Mouse (Mus musculus) thymus, postnatal 14 days (tissue): ENCODE data around the gene Ift81.
"Not testable (repeated sequence)": the region's sequence is repeated elsewhere in the genome, so short reads cannot be mapped to it uniquely, and the experiment has no call there.

Source experiments
- DNase-seq: peaks from one replicate; pipeline ENCODE4 v3.0.0; 2021

The Ift81 gene

DNA sequence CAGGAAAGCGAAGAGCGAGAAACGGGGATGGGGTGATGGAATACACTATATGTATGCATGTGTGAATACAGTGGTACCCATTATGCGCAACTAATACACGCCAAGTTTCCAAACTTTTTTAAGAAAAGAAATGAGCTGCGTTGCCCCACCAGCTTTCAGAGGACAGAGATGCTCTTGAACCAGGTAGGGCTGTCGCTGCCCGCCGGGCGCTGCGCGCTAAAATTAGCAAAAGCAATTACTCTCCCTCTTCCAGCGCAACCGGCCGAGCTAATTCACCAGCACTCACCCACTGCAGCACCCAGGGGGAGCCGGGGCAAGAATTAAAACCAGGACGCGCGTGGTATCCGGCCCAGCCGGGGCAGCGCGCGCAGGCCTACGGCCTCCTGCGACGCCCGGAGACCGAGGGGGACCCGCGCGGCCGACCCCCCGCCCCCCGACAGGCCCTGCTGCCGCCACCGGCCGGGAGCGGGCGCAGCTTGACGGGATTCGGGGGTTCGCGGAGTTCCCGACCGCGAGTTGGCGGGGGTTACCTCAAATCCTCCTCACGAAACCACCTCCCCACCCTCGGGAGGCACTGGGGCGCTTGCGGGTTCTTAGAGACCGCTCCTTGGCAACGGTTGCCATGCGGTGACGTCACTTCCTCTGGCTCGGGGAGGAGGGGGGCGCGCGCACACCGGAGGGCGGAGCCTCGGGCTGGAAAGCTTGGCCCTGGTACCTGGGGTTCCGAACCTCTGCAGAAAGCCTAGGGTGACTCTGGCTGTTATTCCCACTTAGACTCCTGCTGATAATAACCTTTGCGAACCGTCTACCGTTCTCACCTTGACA lies at the start of gene Ift81:
Ift81 (minus strand) TSS at position 611 of the 825 bp plus-strand sequence.
- DNase-seq = peak; percentile 99

DNA sequence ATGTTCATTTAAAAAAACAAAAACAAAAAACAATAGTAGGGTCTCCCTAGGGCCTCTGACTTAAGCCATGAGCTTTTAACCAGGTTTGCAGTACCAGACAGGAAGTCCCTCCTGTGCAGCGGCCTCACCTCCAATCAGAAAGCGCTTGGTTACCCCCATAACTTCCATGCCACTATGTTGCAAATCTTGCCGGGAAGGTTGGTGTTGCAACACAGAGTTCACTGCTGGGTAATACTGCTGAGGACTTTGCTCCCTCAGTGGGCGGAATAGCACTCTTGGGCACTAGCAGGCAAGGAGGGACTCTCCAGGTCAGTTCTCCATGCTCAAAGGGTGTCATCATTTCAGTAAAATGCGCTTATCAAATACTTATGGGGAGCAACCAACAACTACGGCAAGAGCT lies 48.2 kb upstream of the Ift81 start:
- no peak for DNase-seq

DNA sequence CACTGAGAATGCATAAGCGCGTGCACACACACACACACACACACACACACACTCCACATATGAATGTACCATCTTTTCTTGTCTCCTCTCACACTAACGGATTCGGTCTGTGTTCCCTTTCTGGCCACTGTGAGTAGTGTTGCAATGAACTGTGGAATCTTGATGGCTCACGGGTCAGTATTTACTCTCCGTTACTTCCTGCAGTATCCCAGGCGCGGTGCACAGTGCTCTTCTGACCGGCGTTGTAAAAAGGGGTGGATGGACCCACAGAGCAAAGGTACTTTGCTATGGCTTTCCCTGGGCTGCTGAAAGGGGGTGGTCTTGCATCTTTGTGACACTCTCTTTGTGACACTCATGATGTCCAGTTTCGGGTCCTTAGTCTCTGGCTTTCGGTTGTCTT lies 42.5 kb upstream of the Ift81 start:
- no peak for DNase-seq

DNA sequence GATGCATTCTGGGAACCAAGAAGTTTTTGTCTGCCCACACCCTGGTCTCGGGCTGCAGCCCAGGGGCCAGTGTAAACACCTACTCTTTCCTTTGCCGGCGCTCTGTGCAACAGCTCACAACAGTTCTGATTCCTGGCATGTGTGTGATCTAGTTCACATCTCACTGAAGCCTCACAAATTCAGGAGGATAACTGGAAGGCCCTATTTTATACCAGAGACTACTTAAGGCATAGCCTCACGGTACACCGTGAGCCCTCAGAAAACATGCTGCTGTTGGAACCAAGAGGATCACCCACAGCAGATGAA lies 39.9 kb upstream of the Ift81 start:
- DNase-seq = no peak

DNA sequence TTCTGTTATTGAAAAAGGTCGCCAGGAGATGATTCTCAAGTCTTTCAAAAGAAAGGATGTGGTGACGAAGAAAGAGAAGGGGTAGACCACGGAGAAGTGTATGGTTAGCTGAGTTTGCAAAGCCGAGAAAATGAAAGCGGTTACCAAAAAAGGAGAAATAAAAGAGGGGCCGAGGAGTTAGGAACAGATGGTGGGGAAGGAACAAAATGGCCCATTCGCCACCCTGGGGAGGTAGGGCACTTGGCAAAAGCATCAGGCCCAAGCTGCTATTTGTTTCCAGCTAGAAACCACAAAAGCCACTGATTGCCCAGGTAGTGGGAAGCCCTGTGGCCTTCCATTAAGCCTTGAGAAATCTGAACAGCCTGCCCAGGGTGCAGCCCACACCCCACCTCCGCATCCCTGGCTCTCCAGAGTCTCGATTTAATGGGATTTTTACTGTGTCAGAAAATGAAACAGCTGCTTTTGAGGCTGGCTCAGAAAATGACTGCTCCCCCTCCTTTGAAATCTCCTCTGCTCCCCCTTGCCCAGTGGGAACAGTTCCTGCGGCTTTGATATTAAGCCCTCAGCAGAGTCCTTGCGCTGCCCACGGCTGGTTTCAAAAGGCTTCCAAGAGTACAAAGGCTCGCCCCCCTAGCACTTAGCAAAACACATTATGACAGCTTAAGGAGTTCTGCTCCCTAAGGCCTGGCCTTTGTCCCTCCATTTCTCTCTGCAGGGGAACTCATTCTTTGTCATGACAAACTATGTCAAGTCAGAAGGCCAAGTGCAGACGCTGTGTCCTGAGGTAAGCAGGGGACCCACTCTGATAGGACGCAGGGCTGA lies 39.3 kb upstream of the Ift81 start:
- peak; percentile 43 for DNase-seq

DNA sequence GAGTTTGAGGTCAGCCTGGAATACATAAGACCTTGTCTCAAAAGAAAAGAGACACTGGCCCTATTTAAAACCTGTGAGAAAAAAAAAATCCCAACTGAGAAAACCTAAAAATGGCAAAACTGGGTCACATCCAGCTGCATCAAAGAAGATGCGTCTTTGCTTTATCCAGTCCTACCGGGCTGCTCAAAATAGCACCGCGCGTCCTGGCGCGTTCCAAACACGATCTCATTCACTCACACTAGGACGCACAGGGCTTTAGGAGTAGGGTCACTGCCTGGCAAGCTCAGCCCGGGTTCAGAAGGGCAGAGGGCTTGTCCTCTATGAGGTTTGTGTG lies 38.8 kb upstream of the Ift81 start:
- no peak for DNase-seq

DNA sequence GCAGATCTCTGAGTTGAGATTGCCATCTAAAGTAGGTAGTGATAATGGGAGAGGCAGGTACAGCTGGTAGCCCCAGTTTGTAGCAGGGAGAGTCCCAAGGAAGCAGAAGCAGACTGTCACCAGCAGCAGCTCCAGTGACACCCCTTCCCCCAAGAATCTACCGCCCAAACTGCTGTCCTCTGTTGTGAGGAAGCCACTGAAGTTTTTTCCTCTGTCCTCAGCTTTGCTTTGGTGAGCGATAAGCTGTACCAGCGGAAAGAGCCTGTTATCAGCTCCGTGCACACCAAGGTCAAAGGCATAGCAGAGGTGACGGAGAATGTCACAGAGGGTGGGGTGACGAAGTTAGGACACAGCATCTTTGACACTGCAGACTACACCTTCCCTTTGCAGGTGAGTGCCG lies 38.2 kb upstream of the Ift81 start:
- DNase-seq = peak; percentile 19

DNA sequence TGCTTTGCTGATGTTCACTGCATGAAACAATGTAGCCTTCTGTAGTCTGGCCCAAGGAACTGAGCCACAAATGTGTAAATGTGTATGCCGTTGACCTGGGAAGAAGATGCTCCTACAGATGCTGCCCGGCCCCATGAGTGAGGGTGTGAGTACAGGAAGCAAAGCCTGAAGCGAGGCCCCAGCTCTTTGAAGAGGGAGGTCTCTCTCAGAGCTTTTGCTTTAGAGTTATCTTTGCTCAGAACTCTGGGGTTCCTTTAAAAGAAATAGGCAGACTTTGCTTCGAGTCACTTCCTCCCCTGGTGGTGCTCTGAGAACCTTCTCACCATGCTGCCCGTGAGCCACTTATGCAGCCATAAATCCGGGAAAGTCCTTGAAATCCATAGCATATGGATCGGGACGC lies 35.8 kb upstream of the Ift81 start:
- DNase-seq = peak; percentile 60

DNA sequence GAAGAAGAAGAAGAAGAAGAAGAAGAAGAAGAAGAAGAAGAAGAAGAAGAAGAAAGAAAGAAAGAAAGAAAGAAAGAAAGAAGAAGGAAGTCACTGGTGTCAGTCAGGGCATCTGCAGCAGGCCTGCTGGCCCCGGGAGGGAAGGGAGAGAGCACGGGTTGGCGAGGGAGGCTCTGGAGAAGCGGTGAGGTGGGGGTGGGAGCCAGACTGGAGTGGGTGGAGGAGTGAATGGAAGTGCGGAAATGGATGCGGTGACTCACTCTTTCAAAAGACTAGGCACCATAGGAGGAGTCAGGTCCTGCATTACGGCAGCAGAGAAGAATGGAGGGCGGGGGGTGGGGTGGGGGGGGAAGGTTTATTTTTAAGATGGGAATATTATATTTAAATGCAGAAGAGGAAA lies 34.9 kb upstream of the Ift81 start:
- DNase-seq = no peak

DNA sequence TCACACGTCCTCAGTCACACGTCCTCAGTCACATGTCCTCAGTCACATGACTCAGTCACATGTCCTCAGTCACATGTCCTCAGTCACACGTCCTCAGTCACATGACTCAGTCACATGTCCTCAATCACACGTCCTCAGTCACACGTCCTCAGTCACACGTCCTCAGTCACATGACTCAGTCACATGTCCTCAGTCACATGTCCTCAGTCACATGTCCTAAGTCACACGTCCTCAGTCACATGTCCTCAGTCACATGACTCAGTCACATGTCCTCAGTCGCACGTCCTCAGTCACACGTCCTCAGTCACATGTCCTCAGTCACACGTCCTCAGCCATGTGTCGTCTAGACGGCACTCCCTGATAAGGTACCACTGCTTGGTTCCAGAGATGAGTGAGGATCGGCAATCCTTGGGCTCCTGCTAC lies 33.6 kb upstream of the Ift81 start:
- not testable (repeated sequence) for DNase-seq

DNA sequence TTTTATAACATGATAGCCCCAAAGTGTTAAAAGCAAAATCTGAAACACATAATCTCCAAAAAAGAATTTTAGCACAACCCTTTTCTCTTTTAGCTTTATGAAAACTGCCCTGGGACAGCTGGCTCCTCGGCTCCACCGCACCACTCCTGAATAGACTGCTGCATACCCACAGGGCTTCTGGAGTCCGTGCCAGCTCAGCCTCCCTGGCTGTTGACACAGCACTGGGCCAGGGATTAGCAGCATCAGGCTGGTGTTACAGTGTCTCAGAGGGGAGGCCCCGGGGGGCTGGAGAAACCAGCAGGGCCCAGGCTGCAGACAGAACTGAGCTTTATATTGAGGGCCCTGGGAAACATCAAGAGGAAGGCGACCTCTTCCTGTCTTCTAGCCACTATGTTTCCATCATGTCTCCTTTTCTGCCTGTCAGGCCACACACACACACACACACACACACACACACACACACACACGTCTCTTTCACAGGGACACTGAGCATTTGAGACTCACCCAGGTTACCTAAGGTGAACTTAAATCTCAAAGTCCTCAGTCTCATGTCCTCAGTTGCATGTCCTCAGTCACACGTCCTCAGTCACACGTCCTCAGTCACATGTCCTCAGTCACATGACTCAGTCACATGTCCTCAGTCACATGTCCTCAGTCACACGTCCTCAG lies 33.1 kb upstream of the Ift81 start:
- DNase-seq = no peak

DNA sequence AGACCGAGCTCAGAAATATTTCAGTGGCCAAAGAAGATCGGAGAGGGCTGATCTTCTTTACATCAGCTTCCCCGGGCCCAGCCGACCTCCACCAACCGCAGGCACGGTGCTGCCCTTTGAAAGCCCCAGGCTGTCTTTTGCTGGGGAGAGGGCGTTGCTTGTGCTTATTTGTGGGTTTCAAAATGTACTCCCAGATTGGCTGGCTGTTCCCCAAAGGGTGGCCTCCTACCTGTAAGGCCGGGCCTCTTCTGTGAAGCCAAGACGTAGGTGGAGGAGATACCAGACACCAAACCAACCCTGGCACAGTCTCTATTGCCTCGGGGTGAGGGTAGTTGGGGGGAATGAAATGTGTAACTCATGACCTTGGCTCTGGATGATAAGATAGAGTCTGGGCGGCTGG lies 31.7 kb upstream of the Ift81 start:
- peak; percentile 26 for DNase-seq

DNA sequence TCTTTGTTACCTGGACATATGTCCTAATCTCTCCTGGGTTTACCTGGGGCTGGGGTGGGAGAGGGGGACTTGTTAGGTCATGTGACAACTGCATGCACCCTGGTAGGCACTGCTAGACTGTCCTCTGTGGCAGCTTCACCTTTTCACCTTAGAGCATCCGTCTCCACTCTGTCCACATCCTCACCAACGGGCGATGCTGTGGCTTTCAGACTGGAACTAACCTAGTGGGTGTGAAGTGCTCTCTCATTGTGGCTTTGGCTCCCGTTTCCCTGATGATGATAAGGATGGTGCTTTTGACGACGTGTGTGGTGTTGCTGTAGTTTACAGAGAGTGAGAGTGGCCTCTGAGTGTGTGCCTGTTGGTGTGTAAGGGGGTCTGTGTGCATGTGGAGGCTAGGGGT lies 31.0 kb upstream of the Ift81 start:
- no peak for DNase-seq

DNA sequence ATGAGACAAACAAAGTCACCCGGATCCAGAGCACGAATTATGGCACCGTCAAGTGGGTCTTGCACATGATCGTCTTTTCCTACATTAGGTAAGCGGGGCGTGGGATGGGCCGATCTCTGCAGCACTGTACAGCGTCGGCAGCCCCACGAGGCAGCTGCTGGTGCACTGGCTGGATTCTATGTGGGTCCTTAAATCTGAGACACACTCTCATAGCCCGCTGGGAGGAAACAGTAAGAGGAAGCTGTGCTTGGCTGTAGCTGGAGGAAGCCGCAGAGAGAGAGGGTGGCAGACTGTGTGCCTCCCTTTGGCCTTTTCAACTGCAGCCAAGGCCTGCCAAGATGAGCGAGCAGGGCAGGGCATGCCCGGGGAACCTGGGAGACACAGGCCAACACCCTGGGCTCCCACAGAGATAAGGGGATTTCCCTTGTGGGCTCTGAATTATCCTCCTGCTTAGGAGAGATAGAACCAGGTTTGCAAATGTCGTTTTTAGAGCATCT lies 29.8 kb upstream of the Ift81 start:
- DNase-seq = peak; percentile 56

DNA sequence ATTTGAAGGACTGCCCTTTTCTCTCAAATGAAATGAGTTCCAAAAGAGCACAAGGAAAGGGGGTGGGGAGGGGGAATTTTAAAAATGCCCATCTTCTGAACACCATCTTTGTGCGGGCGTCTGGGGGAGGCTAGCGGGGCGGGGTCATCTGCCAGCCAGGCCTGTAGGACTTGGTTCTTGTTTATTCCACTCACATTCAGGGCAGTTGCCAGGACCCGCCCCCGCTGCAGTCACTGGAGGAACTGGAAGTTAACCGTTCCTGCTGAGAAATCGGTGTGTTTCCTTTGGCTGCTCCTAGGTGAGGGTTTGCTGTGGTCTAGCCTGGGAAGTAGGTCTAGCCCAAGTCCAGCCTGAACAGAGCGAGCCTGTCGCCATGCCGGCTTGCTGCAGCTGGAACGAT lies 29.4 kb upstream of the Ift81 start, which contains the start of gene P2rx7:
P2rx7 (plus strand) TSS at position 211 of the 400 bp plus-strand sequence.
- no peak for DNase-seq

DNA sequence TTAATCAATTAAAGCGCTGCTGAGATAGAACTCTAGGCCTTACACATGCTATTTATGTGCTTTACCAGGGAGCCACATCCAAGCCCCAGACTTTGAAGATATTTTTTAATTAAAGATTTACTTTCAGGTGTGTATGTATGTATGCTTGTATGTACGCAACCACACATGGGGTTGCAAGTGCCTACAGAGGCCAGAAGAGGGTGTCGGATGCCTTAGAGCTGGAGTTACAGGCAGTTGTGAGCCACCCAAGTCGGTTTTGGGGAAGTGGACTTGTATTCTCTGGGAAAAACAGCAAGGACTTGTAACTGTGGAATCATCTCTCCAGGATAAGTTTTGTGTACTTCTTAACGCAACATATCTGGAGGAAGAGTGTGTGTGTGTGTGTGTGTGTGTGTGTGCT lies 25.7 kb upstream of the Ift81 start:
- DNase-seq = no peak

DNA sequence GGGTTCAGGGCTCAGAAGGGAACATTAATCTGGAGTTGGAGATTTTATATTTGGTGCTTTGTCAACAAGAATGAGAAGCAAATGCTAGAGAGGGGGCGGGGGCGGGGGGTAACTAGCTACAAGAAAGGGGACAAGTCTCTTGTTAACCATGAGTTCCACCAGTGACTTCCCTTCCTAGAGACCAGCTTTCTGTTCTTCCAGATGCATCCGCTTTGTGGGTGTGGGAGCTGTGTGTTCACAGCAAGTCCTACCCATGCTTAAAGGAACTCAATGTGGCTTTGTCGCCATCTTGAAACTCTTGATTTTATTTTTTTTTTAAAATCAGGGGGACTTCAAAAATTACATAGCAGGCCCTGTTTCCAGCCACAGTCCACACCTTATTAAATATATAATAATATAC lies 25.2 kb upstream of the Ift81 start:
- no peak for DNase-seq

DNA sequence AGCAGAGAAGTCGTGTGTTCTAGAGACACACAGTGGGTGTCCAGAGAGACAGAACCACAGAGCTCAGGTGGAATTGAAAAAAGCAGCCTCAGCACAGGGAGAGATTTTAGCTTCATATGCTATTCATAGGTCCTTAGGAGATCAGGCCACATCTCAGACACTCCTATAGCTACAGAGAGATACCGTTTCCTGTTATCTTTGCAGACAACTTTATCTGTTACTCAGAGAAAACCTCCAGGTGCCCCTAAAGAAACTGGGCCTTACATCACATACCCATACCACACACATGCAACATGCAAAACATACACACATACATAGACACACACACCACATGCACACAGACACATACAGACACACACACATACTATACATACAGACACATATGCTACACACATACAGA lies 24.0 kb upstream of the Ift81 start:
- no peak for DNase-seq

DNA sequence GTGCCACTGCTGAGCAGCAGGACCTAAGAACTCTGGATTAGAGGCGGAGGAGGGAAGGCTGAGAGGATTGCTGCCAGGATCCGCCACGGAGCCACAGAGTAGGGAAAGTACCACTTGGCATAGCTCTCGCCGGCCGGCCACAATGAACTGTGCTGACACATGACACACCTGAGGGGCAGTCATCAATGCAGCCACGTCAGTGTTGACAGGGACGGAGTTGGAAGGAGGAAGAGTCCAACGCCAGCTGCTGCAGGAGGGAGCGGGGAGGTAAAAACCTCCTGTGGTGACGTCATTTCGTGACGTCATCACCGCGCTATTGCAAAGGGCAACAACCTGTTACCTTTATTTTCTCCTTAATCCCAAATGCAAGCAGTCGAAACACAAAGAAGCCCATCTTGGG lies 22.6 kb upstream of the Ift81 start:
- no peak for DNase-seq

DNA sequence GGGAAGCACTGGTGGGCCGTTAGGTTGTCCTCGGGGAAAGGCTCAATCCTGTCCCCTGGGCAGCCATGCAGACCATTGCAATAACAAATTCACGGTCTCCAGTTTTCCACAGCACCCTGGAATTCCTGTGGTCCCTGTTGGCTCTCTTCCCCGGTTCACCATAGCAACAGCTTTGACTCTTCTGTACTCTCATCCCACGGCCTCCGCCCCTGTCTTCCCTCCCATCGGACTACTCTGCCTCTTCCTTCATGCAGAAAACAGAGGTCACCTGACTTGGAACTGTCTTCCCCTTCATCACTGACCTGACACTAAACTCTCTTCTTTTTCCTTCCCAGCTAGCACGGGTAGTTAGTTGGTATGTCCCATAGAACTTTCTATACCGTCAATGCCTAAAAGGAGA lies 22.0 kb upstream of the Ift81 start:
- no peak for DNase-seq

DNA sequence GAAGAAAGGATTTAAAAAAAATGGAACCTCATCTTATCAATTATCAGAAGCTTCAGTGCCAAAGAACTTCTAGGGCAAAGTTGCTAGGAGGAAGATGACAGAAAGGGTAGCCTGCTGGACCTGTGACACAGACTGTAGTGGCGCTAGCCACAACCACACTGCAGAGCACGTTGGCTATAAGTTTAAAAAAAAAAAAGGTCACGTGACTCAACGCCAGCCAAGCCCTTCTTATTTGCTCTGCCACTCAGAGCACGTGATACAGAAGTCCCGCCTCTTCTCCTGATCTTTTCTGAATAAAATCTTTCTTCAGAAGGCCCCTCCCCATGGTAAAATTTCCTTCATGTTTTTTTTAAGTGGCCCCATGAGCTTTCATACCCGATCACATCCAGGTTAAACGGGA lies 20.9 kb upstream of the Ift81 start:
- DNase-seq = no peak

DNA sequence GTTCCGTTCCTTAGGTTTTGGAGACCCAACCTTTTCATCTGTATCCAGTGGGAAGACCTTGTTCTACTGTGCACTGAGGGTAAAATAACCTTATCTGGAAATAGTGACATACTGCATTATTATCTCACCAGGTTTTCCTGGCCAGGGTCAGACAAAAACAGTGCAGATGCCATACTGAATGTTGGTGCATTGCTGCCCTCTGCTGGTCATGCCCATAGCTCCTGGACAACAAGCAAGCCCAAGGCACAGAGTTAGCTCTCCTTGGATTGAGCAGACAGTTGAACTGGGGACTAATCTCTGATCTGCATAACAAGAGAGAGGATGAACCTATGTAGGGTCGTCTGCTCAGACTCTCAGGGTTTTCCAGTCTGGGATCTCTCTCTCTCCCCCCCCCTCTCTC lies 12.9 kb upstream of the Ift81 start:
- peak; percentile 87 for DNase-seq

DNA sequence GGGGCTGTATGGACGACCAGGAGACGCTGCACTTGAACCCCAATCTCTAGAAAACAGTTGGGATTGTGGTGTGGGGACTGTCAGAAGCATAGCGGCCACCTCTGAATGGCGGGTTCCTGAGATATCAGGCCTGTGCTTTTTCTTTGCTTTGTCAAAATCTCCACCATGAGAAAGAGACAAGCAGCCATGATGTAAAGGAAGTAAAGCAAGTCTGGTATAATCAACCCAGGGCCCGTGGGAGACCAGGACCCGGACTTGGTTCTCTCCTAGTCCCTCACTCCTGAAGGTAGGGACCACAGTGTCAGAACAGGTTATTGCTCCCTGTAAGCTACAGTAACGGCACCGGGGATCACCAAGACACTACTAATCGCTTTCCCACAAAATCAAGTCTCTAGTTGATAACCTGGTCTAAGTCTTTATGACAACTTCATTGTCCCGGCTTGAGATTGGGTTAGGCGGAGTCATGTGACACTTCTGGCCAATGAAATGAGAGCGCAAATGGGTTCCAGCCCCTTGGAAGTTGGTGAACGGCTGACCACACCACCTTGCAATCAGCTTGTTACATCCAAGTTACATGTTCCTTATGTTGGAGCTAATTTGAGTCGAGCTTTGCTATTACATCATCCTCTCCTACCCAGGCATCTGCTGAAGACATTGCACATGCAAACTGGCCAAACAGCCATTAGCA lies 11.4 kb upstream of the Ift81 start:
- no peak for DNase-seq
